Mouse (Mus musculus) thymus, postnatal 36 days (tissue): ENCODE results near the gene Slfn5.
"Not testable (repeated sequence)": the region's sequence is repeated elsewhere in the genome, so short reads cannot be mapped to it uniquely, and the experiment has no call there.

Source experiments
- DNase-seq, 2 experiments: peaks; one replicate each; pipeline ENCODE4 v3.0.0; 2022; ENCODE audit warnings: mixed read lengths in 2 of 2

The Slfn5 gene

DNA sequence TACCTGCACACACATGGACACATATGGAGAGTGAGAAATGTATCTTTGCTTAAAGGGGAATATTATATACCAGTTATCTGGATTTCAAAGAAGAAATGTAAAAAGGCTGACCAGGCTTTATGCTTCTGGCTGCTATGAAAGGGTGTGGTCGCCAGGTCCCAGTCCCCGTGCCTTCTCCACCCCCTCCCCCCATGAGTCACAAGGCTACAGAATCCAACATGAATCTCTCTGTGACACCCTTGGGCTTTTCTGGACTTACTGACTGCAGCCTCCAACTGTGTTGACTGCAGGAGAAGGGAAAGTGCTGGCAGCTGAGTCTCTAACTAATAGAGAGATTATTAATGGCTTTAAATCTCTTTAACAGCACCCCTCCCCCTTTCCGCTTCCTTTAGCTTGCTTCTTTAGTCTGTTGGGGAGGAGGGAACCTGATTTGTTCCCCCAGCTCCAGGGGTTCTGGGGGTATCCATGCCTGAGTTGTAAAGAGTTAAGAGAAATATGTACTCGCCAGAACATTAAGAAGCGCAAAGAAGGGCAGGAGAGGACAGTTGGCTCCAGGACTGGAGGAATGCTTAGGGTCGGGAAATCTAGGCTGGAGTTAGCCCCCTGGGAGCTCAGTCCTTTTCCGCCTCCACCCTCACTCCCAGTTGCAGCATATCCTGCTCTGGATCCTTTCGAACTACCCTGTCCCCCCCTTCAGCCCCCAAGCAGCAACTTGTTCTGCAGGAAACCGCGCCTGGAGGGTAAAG is at the start of gene Slfn5:
TSS of gene Slfn5 (plus strand) at position 614 of the 746 bp plus-strand sequence.
- no peak for DNase-seq

DNA sequence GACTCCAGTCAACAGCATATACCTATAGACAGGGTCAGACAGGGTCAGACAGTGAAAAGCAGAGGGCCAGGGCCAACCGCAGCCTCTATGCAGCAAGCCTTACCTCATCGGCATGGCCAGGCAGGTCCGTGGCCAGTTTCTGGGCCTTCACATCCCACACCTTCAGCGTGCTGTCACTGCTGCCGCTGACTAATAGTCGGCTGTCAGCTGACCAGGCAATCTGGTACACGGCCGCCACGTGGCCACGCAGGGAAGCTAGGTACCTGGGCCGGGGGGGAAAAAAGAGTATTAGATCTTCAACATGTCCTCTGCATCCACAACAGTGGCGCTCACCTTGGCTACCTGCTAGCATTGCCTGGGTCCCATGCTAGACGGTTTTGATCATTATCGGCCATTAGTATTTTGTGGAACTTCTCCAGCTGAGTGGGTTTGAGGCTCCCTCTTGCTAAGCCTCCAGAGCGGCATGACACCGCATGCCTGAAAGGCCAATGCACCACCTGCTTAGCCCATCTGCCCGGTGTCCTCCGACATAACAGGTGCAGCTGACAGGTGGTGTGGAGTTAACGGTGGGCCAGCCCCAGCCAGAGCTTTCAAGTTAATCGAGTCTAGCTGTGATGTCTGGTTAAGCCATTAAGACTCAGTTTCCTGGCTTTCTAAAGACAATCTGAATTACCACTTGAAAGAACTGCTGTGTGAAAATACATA is 49.4 kb upstream of the Slfn5 start:
- no peak for DNase-seq

DNA sequence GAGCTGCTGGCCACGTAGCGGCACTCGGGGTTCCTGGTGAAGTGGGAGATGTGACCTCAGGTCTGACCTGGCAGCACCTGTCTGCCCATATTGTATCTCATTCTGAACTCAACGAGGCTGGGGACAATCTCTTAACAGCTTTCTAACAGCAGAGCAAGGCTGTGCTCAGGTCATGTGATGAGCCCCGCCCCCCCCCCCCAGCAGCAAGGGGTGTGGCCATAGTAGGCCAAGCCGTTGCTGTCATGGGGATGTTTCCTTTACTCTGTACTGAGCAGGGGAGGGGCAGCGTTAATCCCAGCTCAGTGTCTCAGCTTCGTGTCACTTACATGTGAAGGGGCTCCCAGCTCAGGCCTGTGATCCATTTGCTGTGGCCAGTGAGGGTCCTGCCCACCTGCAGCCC is 46.2 kb upstream of the Slfn5 start:
- no peak for DNase-seq

DNA sequence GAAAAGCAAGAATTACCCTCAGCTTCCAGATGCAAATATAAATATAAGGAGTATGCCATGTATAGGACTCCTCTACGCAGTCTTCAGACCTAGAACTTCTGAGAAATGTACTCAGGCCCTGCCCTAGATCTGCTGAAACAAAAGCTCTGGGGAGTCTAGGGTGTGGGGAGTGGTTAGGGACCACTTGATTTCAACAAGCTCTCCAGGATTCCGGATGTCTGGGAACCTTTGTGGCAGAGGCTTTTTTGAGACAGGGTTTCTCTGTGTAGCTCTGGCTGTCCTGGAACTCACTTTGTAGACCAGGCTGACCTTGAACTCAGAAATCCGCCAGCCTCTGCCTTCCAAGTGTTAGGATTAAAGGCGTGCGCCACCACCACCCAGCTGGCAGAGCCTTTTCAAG is 45.3 kb upstream of the Slfn5 start:
- DNase-seq: no peak

DNA sequence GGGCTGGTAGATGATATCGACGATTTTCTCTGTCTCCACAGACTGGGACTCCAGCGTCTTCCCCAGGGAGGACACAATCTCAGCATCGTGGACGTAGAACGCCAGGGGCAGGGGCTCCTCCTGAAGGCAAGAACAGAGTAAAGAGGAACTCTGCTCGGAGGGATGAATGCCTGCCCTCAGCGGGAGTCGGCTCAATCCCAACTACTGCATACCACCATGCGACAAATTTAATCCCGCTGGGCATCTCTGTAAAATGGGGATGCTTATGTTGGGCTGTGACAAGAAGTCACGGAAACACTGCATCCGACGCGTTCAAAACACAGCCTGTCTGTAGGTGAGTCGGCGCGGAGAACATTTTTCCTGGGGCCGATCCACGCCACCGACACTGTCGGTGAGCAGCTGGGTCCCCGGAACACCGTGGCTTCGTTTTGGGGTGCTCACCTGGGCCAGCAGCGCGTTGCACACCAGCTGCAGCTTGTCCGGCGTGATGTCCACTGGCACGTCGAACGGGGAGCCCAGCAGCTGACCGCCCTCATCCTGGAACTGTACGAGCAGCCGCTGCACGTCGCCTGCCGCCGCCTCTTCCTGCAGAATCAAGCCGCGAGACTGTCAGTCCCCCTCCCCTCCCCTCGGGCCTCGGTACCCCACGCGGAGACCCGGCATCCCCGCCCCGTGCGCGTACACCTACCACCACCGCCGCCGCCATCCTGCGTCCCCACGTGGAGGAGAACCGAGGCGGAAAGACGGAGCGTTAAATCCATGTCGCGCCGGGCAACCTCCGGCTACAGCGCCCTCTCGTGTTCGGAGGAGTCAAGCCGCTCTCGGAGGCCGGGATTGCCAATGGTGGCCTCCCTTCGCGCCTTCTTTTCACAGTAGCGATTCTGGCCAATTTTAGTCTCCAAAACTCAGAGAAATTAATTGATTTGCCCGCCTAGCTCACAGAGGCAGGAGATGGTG is 43.2 kb upstream of the Slfn5 start, which contains the start of gene Nle1:
TSS of gene Nle1 (minus strand) at position 761 of the 957 bp plus-strand sequence.
- DNase-seq: peak; percentile 92 to 95

DNA sequence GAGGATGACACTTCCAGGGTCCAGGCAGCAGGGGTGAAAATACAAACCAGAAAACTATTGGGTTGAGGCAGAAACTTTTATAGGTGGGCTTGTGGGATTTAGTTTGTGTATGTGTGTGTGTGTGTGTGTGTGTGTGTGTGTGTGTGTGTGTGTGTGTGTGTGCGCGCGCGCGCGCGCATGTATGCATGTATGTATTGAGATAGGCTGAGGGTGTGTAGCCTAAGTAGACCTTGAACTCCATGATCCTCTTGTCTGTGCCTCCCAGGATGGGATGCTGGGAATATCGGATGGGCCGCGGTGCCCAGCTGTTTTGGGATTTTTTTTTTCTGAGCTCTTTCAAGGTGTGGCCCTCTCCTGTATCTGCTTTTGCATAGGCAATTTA is 42.5 kb upstream of the Slfn5 start:
- DNase-seq: no peak

DNA sequence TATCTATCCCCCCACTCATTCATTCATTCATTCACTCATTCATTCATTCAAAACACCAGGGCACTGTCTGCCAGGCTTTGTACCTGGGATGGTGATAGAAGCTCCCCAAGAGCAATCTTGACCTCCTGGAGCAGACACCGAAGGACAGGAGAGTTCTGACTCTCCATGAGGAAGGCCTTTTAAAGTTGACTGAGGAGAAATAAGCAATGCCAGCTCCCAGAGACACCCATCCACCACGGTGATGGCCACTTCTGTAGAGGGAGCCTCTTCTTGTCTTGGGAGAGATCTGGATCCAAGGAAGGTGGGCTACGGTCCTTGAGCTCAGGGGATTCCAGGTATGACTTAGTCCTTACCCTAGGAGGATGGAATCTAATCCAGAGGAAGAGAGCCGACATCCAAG is 40.9 kb upstream of the Slfn5 start, which contains the start of gene Unc45b:
TSS of gene Unc45b (plus strand) at position 301 of the 400 bp plus-strand sequence.
- no peak for DNase-seq

DNA sequence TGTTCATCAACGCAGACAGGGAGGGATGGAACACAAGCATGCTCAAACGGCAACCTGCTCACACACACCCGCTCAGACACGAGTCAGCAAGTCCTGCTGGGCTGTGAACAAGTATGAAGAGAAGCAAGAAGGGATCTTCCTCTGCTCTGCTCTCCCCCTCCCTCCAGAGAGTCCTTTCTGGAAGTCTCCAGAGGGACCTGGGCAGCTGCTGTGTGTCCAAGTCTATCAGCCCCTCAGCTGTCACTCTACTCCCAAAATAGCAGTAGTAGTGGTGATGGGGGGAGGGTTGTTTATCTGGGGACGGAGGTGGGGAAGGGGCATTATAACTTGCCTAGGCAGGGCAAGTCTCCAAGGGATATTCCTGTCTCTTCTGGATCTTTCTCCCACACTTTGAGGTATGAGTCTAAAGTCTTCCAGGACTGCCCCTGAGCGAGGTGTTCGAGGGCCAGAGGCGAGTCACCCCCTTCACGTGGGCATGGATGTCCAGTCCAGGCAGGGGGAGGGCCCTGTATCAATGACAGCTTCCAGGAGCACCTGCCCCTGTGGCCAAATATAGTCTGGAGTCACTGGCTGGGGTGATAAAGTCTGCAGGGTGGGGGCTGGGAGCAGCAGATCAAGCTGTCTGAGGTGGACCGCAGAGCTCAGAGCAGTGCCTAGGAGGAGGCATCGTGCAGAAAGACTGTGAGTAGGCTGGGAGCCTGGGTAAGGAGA is 40.3 kb upstream of the Slfn5 start:
- DNase-seq: no peak

DNA sequence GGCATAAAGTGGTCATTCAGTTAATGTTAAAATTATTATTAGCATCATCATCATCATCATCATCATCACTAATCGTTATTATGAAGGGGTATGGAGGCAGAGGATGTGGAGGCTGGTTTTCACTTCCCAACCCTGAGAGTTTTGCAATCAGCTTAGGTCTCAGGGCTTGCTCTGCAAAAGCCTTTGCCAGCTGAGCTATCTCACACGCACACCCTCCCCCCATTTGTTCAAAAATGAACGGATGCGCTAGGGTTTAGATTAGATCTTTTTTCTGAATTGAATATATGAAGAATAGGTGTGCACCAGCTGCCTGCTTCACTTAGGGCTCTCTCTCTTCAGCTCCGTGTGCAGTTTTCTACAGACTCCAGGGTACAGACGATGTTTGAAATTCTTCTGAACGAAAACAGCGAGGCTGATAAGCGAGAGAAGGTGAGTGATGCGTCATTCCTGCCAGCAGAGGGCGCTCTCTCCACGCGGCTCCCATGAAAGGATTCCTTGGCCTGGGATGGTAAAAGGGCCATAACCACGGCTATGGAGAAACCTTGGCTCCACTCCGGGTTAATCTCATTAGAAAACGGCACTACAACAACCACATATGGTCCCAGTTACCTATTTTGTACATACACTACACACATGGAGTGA is 36.3 kb upstream of the Slfn5 start:
- DNase-seq: peak; percentile 70 to 74

DNA sequence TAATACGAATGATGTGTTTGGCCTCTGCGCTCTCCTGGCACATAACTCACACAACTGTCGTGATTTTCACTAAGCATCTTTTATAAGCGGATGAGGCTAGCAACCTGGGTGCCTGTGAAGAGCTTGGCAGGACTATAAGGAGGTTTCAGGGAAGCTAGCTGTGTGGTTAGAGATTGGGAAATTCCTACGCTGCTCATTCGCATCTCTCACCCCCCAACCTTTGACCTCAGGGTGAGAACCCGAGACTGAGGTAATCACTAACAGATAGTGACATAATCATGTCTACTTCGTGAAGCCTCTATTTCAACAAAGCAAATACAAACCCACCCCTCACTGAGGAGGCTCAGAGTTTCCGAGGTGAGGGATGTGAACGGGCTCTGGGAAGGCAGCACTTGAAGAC is 30.4 kb upstream of the Slfn5 start:
- DNase-seq: no peak

DNA sequence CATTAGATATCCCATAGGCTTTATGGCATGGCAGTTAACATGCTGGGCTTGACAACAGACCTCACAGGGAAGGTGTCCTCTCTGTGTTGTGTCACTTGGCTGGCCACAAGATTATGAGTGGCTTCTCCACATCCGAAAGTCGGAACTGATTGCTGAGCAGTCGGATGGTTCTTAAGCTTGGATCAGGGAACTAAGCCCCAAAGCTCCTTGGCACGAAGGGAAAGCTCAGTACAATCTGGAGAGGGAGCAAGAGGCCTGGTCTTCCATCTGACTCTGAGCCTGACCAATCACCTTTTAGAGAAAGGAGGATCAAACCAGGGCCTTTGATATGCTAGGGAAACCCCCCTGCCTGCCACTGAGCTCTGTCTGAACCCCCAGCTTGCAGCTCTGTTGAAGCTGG is 29.5 kb upstream of the Slfn5 start:
- no peak for DNase-seq

DNA sequence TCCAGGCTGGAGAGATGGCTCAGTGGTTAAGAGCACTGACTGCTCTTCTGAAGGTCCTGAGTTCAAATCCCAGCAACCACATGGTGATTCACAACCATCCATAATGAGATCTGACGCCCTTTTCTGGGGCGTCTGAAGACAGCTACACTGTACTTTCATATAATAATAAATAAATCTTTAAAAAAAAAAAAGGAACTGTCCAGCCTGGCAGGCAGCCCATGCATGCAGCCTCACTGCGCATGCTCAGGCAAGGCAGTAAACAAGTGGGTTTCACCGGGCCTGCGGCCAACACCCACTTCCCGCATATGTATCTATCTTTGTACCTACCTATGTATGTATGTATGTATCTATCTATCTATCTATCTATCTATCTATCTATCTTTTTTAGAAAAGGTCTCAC is 27.2 kb upstream of the Slfn5 start:
- not testable (repeated sequence) for DNase-seq

DNA sequence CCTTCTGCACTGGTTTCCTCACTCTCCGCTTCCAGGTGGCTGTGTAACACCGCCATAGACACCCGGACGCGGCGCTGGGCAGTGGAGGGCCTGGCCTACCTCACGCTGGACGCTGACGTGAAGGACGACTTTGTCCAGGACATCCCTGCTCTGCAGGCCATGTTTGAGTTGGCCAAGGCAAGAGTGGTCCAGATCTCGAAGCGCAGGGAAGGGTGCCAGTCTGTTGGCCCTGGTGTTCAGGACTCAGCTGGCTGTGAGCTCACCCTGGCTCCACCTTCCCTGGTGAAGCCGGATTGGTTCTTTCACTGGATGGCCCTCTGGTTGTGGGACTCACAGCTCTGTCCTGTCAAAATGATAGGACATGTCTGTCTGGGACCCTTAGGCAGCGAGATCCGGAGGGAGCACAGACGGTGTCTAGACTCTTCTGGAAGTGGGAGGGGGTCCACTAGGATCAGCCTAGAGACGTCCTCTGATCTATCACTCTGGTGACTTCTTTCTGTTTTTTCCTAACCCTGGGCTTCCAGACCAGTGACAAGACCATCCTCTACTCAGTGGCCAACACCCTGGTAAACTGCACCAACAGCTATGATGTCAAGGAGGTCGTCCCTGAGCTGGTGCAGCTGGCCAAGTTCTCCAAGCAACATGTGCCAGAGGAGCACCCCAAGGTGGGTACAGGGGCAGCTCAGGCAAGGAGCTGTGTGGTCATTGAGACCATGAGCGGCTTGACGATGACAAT is 22.1 kb upstream of the Slfn5 start:
- no peak for DNase-seq

DNA sequence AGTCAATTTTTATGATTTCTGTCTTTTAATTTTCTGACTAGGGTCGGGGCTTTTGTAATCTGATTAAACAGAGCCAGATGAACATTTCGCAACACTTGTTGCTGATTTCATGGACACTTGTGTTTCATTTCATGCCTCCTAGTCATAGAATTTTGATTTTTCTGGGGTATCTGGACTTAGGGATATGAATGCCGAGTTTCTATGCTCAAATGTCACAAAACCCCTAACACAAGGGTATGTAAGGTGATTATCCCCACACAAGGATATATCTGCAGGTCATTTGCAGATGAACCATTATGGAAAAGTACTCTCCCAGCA is 21.6 kb upstream of the Slfn5 start:
- DNase-seq: no peak

DNA sequence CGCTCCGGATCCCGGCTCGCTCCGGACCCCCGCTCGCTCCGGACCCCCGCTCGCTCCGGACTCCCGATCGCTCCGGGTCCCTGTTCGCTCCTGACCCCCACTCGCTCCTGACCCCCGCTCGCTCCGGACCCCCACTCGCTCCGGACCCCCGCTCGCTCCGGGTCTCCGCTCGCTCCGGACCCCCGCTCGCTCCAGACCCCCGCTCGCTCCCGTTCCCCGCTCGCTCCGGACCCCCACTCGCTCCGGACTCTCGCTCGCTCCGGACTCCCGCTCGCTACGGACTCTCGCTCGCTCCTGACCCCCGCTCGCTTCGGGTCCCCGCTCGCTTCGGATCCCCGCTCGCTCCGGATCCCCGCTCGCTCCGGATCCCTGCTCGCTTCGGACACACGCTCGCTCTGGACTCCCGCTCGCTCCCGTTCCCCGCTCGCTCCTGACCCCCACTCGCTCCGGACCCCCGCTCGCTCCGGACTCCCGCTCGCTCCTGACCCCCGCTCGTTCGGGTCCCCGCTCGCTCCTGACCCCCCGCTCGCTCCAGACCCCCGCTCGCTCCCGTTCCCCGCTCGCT is 20.7 kb upstream of the Slfn5 start:
- not testable (repeated sequence) for DNase-seq

DNA sequence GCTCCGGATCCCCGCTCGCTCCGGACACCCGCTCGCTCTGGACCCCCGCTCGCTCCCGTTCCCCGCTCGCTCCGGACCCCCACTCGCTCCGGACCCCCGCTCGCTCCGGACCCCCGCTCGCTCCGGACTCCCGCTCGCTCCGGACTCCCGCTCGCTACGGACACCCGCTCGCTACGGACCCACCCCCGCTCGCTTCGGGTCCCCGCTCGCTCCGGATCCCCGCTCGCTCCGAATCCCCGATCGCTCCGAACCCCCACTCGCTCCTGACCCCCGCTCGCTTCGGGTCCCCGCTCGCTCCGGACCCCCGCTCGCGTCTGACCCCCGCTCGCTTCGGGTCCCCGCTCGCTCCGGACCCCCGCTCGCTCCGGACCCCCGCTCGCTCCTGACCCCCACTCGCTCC is 20.0 kb upstream of the Slfn5 start:
- DNase-seq: not testable (repeated sequence)

DNA sequence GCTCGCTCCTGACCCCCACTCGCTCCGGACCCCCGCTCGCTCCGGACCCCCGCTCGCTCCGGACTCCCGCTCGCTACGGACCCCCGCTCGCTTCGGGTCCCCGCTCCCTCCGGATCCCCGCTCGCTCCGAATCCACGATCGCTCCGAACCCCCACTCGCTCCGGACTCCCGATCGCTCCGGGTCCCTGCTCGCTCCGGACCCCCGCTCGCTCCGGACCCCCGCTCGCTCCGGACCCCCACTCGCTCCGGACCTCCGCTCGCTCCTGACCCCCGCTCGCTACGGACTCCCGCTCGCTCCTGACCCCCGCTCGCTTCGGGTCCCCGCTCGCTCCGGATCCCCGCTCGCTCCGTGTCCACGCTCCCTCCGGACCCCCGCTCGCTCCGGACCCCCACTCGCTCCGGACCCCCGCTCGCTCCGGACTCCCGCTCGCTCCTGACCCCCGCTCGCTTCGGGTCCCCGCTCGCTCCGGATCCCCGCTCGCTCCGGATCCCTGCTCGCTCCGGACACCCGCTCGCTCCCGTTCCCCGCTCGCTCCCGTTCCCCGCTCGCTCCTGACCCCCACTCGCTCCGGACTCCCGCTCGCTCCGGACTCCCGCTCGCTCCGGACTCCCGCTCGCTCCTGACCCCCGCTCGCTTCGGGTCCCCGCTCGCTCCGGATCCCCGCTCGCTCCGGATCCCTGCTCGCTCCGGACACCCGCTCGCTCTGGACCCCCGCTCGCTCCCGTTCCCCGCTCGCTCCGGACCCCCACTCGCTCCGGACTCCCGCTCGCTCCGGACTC is 19.3 kb upstream of the Slfn5 start:
- DNase-seq: not testable (repeated sequence)

DNA sequence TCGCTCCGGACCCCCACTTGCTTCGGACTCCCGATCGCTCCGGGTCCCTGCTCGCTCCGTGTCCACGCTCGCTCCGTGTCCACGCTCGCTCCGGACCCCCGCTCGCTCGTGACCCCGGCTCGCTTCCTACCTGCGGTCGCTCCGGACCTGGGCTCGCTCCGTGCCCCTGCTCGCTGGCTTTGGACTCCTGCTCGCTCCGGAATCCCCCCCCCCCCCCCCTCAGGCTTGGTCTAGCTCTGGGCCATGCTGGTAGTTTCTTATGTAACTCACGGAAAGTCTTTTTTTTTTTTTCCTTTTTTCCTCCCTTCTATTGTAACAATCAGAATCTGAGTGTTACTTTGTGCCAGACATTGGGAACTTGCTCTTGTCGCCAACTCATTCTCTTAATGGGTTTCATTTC is 18.0 kb upstream of the Slfn5 start:
- no peak for DNase-seq

DNA sequence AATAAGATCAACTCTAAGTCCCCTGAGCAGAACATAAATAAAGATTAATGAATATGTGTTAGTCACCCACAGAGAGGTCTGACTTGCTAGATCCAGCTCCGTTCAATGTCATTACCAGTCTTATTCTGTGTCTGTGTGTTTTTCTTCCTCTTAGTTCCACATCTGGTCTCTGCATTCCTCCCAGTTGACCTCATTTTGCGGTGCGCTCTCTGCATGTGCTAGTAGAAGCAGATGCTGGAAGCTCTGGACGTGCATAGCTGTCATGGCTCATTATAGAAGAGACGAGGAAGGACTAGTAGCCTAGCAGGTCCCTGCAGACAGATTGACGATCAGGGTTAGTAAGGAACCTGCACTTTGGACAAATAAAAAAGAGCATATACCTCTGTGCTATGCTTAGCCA is 7.8 kb upstream of the Slfn5 start:
- peak; percentile 25 to 45 for DNase-seq

DNA sequence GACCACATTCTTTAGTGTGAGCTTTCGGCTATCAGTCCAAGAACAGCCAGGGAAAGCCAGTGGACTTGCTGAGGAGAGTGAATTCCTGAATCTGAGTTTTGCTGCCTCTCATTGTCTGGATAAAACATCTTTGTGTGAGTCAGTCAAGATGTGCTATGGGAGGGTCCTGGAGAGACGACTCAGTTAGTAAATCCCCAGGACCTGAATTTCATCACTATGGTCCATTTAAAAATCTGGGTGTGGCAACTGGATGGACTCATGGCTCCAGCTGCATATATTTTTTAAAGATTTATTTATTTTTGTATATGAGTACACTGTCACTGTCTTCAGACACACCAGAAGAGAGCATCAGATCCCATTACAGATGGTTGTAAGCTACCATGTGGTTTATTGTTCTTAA is 5.5 kb upstream of the Slfn5 start:
- no peak for DNase-seq
